Mouse (Mus musculus) embryonic fibroblast, embryonic 13.5 days (primary cell): ENCODE data around the gene Gstcd. TPM values are rescaled to one million over a fixed set of nuclear protein-coding genes. Genes with fewer than 3 reads are reported as not detected.

ENCODE experiments used
- H3K27ac ChIP-seq: 2 replicates; pipeline ENCODE4 v1.5.1; 2012; ENCODE audit warnings: low read length, control low read depth, inconsistent platforms; ENCODE audit not compliant: insufficient read depth
- H3K4me1 ChIP-seq: 2 replicates; pipeline ENCODE4 v1.6.1; 2011; ENCODE audit warnings: low read length; ENCODE audit not compliant: control insufficient read depth, insufficient read depth
- H3K4me3 ChIP-seq: 2 replicates; pipeline ENCODE4 v1.5.1; 2011; ENCODE audit warnings: mild to moderate bottlenecking, control low read depth, low read length; ENCODE audit not compliant: insufficient read depth
- CTCF ChIP-seq: IDR thresholded peaks from 2 replicates; pipeline ENCODE4 v1.5.1; 2011; ENCODE audit warnings: mild to moderate bottlenecking, control low read depth, low read length, moderate library complexity, borderline replicate concordance; ENCODE audit not compliant: insufficient read depth
- POLR2A ChIP-seq: IDR thresholded peaks from 2 replicates; pipeline ENCODE4 v1.6.1; 2011; ENCODE audit warnings: low read depth, mild to moderate bottlenecking, control low read depth, low read length, moderate library complexity
- polyA plus RNA-seq: library from polyadenylated mRNA; stranded (reverse); fragments of >200 nt; gene quantifications from 2 replicates; pipeline ENCODE4 v1.2.4, GENCODE M21; 2011; ENCODE audit warnings: low read depth; ENCODE audit not compliant: missing spikeins, insufficient read length

Gene Gstcd
- polyA plus RNA-seq, 1 experiment: 20.4 TPM

DNA sequence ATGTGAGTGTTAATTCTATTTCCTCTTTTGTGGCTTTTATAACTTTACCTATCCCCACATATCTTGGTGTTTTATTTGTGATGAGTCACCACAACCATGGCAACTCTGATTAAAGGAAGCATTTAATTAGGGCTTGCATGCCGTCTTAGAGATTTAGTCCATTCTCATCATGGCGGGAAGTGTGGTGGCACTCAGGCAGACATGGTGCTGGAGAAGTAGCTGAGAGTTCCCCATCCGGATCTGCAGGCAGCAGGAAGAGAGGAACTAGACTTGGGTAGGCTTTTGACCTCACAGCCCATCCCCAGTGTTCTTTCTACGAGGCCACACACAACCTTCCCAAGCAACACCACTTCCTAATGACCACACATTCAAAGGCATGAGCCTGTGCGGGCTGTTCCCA is 125.6 kb downstream of the Gstcd start:
- no peak for TF ChIP-seq CTCF
- TF ChIP-seq POLR2A: no peak
- Histone ChIP-seq H3K27ac (no peak overlapping the region), H3K4me1 (peaks cover 6% of the 10 kb centered on the region; the same call in 1 of the 2 replicates), H3K4me3 (no peak overlapping the region)

DNA sequence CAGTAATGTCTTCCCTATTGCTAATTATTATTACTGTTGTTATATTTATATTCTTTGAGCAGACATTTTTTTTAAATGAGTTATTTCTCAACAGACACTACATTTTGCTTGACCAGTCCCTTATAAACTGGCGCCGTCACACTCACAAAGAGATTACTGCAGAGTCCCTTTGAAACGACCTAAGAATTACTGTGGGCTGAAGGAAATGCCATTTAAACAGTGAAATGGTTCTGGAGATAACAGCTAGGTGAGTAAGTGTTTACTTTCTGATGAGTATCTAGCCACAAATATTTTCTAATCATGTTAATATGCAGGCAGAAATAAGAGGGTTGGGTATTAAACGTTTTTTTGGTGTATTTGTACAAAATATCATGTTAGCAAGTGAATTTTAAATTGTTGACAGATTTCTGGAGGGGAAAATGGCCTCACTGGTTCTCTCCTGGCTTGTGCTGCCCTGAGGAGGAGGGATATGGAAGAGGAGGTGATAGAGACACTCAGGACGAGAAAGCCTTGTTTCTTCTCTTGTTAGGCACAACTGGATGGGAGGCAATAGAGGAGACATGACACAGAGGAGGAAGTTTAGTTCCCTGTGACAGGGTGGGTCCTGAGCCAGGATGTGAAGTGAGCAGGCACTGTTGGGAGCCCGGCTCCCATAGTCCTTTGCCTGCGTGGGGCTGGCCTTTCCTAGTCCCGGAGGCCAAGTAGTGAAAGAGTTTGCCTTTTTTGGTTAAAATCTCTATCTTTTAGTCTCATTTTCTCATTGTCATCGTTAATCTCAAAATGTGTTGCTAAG is 126.9 kb downstream of the Gstcd start:
- H3K4me1 ChIP-seq: peaks cover 6% of the 10 kb centered on the region; the same call in 1 of the 2 replicates
- no peak for TF ChIP-seq CTCF
- TF ChIP-seq POLR2A: no peak
- H3K27ac ChIP-seq: peak overlapping the region; percentile 47
- no peak overlapping the region for H3K4me3 ChIP-seq

DNA sequence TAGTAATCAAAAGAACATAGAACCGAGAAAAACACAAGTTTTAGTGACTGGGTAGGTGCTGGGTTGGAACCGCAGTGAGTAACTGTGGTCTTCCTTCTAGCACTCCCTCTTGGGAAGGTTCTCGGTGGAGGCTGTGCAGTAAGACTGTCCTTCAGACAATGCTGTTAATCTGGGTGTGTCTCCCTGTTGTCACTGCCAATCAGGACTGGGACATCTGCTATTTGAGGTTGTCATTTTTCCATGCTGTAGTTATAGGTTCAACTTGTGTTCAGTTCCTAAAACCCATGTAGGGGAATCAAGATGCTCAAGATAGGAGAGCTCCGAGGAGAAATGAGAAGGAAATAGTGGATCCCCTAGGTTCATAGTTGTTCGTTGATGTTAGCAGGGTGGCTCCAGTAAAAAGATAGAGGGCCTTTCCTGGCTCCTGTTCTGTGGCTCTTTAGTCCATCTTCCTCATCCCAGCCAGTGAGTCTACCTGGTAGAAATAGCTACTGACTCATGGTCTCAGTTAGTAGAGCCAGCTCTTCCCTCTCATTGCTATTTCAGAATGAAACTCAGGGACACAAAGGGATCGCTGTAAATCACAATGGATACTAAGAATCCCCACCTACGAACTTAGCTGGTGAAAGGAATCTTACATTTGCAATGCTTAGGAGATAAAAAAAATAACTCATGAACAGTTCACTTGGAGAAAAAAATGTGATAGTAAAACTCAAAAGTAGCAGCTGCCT is 129.0 kb downstream of the Gstcd start:
- TF ChIP-seq POLR2A (no peak), CTCF (no peak)
- Histone ChIP-seq H3K27ac (no peak overlapping the region), H3K4me1 (peaks cover 6% of the 10 kb centered on the region; the same call in 1 of the 2 replicates), H3K4me3 (no peak overlapping the region)

DNA sequence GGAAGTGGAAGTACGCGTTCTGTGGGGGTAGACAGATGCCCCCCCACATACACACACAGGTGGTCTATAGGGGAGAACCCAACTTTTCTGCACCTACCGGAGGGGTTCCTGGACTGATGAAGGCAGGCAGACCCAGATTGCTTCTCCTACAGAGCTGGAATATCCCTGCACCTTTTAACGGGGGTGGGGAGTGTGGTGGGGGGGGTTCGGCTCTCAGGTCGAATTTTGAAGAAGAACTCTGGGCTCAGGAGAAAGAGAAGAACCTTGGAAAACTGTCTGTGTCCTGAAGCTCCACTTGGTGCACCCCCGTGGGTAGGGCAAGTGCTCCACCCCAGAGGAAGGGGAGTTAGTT is 141.3 kb downstream of the Gstcd start:
- Histone ChIP-seq H3K4me3 (peak overlapping the region; percentile 12; the same call in 1 of the 2 replicates), H3K27ac (no peak overlapping the region), H3K4me1 (peaks cover 7% of the 10 kb centered on the region; the same call in 1 of the 2 replicates)
- TF ChIP-seq POLR2A: no peak
- no peak for TF ChIP-seq CTCF

DNA sequence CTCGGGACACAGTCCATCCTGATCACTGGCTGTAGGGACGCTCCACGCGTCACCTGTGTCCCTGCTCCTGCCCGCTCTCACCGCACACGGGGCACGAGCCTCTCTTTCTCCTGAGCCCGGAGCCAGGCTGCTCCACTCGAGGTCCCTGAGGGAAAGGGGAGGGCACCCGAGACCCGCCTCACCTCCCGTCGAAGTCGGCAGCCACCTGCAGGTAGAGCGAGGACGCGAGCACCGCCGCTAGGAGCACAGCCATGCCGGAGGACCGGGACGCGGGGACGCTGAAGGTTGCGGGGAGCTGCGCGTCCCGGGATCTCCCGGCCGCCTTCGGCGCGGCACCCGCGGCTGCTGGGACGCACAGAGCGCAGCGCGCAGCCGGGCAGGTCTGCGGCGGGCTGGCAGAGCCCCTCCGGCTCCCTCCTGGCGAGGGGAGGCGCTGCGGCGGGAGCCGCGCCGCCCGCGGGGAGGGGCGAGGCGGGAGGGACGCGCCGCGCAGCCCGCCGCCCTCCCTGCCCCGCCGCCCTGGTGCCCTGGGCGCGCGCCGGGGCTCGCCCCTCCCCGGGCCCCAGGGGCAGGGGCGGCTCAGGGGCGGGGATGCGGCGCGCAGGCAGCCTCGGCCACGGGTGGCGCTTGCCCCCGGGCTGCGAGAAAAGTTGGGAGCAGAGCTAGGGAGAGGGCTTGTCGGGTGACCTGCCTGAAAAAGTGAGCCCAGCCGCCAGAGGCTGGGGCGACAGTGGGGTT is 141.9 kb downstream of the Gstcd start, which contains the start of gene Npnt:
Npnt (minus strand) TSS at position 501 of the 738 bp plus-strand sequence.
- H3K27ac ChIP-seq: no peak within 1 kb of the TSS
- H3K4me1 ChIP-seq: peaks cover 7% of the 10 kb centered on the region; the same call in 1 of the 2 replicates
- no peak for TF ChIP-seq POLR2A
- no peak for TF ChIP-seq CTCF
- H3K4me3 ChIP-seq: peak within 1 kb of the TSS; percentile 44

DNA sequence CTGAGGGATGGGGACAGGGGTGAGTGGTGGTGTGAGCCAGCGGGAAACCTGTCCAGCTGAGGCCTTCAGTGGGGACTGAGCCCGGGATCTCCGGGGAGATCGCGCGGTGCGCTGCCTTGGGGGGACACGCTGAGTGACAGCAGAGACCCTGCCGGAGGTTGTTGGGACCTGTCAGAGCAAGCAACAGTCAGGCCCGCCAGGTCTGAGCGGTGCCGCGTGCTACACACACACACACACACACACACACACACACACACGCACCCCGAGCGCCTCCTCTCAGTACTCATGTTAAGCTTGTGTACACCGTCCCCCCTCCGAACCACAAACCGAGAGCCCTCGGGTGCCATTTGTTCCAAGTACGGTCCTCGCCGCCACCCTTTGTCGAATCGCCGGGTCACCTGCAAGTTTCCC is 142.4 kb downstream of the Gstcd start:
- Histone ChIP-seq H3K4me1 (peaks cover 7% of the 10 kb centered on the region; the same call in 1 of the 2 replicates), H3K27ac (no peak overlapping the region), H3K4me3 (peak overlapping the region; percentile 44)
- no peak for TF ChIP-seq CTCF
- TF ChIP-seq POLR2A: no peak

DNA sequence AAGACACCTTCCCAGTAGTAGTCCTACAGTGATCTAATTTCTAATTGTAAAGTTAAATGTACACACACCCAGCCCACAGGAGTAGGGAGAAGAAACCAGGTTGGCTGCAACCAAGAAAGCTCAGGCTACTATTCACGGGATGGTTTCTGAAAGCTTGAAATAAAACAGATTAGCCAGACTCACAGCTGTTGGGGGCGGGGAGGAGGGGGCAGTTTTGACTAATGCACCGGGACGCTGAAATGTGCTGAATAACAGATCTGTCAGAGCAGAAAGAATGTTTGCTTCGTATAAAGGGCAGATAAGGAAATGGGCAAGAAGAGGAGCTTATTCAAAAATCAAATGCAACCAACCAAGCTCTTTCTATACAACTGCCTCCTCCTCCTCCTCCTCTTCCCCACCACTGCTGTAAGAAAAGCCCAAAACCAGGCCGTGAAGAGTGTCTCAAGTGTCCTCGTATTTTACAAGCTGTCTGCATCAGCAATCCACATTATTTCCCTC is 143.5 kb downstream of the Gstcd start:
- no peak overlapping the region for H3K4me3 ChIP-seq
- H3K27ac ChIP-seq: no peak overlapping the region
- TF ChIP-seq POLR2A (no peak), CTCF (no peak)
- peaks cover 7% of the 10 kb centered on the region; the same call in 1 of the 2 replicates for H3K4me1 ChIP-seq

DNA sequence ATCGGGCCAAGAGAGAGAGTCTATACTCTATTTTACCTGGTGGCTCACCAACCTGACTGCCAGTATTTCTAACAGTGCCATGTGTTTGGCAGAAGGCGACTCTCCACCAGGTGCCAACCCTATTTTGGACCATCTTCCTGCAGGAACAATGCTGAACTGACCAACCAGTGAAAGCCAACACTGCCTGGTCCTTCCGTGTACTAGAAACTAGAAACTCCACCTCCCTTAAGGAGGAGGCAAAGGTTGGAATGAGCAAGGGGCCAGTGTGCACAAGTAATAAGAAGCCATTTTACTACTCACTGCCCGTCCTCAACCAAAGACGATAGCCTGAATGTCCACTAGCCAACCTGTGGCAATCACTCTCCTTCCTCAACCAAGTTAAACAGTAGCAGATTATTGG is 145.7 kb downstream of the Gstcd start:
- peaks cover 7% of the 10 kb centered on the region; the same call in 1 of the 2 replicates for H3K4me1 ChIP-seq
- no peak for TF ChIP-seq CTCF
- no peak for TF ChIP-seq POLR2A
- H3K4me3 ChIP-seq: no peak overlapping the region
- H3K27ac ChIP-seq: no peak overlapping the region

DNA sequence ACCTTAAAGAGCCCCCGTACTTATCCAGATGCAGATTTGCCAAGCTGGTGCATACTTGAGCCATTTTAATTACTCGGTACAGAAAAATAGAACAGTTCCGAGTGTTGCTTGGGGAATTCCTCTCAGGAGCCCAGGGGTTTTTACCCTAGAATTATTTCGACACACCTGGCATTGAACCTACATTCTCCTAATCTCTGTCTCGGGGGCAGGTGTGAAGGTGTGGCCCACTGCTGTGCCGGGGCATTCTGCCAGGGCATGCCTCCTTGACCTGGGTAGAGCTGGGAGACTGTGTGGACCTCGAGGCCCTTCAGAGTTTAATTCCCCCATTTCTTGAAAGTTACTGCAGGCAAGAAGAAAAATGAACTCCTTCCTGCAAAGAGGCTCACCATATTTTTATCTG is 146.2 kb downstream of the Gstcd start:
- Histone ChIP-seq H3K4me1 (peaks cover 7% of the 10 kb centered on the region; the same call in 1 of the 2 replicates), H3K4me3 (no peak overlapping the region)
- TF ChIP-seq CTCF: no peak
- no peak for TF ChIP-seq POLR2A

More for the DNA sequence above, 146.2 kb downstream of the Gstcd start:
- no peak overlapping the region for H3K27ac ChIP-seq
